Mouse (Mus musculus): ENCODE data around the gene Sox18.
A peak's percentile ranks its signal among the peaks of the same experiment; 100 is the strongest.

Gene Sox18

DNA sequence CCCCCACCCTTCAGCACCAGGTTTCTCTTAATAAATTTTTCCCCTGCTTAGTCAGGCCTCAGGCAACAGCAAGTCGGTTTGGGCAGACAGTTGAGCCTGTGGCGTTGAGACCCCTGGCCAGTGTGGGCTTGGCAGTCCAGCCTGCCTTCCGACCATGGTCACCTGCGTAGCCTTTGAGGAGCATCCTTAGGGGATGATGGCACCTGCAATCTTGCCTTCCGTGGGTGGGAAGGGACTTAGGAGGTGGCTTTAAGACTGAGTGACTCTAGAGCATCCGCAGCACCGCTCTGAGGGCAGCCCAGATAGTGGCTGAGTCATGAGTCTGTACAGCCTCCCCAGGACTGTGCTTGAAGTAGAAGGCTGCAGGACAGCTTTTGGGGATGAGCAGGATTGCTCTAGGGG is 9.3 kb upstream of the Sox18 start:
- no peak for DNase-seq (ENCODE audit: low read depth in 1 of 2, low spot score in 2 of 2)

DNA sequence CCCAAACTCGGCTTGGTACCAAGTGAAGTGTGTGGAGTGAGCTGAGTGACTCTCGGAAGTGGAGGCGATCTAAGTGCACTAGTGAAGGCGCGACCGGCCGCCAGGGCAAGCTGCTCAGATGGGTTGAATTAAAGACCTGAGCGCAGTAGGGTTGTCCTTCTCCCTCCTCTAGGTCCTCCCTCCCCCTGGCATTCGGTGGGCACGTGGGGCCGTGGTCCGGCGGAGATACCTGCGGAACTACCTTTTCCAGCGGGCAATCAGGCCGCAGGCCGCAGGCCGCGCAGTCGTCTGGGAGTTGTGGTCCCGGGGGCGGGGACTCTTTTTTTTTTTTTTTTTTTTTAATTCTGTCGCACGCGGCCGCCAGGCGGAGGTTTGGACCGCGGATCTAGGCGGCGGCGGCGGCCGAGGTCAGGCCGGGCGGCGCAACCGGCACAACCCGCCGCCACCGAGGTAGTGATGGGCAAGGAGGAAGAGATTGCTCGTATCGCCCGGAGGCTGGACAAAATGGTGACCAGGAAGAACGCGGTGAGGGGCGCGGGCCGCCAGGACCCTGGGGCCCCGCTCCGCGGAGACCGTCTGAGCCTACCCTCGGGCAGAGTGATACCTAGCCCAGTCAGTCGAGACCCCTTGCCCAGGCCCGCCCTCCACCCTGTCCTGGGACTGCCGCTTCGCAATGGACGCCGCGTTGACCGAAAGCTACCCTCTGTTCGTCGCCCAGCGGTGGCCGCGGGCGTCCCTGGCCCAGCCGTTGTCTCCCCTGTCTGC is 8.7 kb upstream of the Sox18 start, which contains the start of gene Tcea2:
TSS of gene Tcea2 (plus strand) at position 360 of the 765 bp plus-strand sequence.
- DNase-seq (ENCODE audit: low read depth in 1 of 2, low spot score in 2 of 2) = peak in 1 of 2 experiments; percentile 45

DNA sequence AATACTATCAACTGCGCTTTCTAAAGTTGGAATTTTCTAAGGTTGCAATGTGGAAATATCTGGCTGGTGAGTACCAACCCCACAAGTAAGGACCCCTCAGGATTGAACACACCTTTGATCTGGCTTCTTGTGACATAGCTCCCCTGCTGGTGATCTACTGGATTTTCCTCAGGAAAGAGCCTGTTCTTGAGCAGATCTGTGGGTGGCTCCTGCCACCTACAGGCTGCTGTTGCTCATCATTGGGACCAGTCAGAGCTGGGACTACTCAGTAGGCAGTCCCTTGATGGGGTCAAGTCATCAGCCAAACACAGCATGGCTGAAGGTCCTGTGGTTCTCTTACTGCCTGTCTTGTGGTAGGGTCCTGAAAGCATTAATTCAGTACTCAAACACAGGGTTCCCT is 7.3 kb upstream of the Sox18 start:
- DNase-seq (ENCODE audit: low read depth in 1 of 2, low spot score in 2 of 2) = peak; percentile 48 to 62

DNA sequence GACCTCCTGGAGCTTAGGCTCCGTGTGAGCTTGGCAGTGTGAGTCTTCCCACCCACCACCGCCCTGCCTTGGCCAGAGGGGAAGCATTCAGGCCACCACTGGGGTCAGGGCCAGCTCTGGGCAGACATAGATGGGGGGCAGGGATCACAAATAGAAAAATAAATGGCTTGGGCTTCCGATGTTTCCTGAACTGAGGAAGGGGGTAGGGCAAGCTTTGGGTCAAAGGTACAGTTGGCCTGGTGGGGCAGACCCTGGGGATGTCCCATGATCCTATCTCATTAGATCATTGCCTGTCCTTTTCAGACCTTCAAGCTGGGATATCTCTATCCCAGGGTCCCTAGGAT is 6.3 kb upstream of the Sox18 start:
- no peak for DNase-seq (ENCODE audit: low read depth in 1 of 2, low spot score in 2 of 2)

DNA sequence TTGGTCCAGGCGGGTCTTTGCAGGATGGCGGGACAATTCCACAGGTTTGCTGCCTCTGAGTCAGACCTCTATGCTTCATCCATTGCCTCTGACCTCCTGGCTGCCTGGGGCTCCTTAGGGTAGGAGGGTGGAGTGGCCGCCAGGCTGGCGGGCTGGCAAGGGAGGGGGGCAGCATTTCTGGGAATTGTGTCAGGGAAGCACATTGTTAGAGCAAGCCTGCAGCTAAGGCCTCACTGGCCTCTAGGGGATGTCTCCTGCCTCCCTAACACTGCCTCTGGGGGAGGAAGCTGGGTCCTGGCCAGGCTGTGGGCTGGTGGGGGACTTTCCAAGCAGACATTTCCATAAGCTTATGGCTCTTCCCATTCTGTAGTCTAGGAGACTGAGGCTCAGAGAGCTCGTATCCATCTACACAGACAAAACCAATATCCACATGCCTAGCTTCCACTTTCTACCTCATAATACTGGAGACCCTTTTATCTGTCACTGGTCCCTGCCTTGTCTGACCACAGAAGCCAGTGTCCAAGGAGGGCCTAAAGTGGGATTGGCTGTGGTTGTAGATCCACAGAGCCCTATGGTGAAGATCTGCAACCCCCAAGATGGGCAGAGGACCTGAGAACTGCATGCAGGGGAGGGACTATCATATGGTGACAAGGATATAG is 5.8 kb upstream of the Sox18 start:
- no peak for DNase-seq (ENCODE audit: low read depth in 1 of 2, low spot score in 2 of 2)

DNA sequence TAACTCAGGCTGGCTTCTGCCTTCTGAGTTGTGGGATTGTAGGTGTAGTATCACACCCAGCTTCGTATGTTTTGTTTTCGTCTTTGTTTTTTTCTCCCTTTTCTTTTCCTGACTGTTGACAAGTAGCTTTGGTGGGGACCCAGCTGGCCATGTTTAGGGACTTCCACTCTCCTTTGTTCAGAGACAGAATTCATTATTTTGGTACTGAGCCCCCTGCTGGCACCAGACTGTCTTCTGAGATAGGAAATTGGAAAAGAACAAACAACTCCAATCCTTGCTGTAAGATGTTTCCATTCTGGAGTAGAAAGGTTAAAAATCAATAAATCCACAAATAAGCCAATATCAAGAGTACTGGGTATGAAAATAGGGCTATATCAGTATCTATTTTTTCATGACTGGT is 5.0 kb upstream of the Sox18 start:
- DNase-seq (ENCODE audit: low read depth in 1 of 2, low spot score in 2 of 2) = no peak

DNA sequence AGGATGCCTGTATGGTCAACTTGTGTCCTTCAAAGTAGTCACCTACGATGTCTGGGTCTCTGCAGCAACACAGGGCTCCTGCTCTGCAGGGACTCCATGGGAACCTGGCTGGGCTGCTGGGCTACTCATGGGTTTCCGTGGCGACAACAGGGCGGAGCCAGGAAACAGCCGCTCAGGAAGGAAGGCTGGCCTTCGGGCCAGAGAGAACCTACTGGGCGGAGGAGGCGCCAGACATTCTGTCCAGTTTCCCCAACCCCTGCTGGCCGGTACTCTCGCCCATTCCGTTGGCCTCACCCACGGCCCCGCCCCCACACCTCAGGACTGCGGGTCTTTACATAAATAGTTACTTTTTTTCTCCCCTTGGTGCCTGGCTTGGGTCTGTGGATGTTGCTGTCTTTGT is 4.0 kb upstream of the Sox18 start:
- no peak for DNase-seq (ENCODE audit: low read depth in 1 of 2, low spot score in 2 of 2)

DNA sequence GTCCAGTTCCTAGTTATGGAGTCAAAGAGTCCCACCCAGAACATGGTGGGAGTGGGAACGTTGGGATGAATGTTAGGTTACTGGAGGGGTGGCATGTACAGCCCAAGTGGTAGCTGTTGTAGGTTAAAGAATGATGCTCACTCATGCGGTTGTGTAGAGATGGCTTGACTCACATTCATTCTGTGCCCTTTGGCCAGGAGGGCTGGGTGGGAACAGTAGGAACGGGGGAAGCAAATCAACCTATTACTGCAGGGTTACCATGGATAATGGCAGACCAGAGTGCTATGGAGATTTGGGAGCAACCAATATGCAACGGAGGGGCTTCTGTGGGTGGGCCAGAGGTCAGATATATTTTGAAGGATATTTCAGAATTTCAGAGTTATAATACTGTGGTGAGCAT is 3.5 kb upstream of the Sox18 start:
- DNase-seq (ENCODE audit: low read depth in 1 of 2, low spot score in 2 of 2) = no peak

DNA sequence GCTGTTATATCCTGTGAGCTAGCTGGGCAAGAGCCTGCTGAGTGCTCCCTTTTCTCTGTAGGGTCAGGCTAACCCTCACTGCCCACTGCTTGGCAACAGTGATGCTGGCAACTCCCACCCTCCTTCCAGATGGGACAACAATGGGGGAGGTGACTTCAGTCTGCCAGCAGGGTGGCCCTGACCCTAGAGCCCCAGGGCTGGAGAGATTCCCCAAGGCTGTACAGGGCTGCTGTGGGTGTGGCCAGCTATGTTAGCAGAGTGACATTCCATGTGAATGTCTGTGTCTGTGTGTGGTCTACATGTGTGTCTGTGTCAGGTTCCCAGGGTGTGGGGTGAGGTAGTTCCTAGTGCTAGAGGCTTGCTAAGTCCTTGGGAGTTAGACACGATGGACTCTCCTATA is 2.1 kb upstream of the Sox18 start:
- DNase-seq (ENCODE audit: low read depth in 1 of 2, low spot score in 2 of 2) = no peak

DNA sequence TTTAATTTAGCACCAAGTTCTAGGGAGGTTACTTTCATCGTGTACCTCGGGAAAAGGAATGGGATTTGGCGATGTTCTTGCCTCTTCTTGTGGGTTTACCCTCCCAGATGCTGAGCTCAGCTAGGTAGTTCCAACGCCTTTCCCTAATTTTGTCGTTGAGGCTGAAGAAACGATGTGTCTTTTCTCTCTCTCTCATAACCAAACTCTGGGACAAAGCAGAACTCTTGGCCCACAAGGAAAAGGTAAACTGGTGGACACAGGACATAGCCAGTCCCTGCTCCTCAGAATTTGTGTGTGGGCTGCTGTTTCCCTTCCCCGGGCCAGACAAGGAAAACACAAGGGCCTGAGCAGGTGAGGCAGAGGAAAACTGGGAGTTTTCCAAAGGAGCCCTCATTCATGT is 544 bp upstream of the Sox18 start:
- no peak for DNase-seq (ENCODE audit: low read depth in 1 of 2, low spot score in 2 of 2)

DNA sequence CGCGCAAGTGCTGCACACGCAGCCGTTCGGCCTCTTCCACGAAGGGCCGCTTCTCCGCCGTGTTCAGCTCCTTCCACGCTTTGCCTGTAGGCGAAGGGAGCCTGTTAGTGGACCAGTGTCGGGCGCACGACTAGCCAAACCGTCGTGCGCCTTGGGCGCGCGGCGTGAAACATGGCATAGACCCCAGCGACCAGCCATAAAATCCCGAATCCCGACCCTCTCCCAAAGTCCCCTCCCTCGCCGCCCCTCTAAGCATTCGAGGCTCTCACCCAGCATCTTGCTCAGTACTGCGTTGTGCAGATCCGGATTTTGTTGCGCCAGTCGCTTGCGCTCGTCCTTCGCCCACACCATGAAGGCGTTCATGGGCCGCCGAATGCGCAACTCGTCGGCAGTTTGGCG is 528 bp downstream of the Sox18 start:
- no peak for DNase-seq (ENCODE audit: low read depth in 1 of 2, low spot score in 2 of 2)

DNA sequence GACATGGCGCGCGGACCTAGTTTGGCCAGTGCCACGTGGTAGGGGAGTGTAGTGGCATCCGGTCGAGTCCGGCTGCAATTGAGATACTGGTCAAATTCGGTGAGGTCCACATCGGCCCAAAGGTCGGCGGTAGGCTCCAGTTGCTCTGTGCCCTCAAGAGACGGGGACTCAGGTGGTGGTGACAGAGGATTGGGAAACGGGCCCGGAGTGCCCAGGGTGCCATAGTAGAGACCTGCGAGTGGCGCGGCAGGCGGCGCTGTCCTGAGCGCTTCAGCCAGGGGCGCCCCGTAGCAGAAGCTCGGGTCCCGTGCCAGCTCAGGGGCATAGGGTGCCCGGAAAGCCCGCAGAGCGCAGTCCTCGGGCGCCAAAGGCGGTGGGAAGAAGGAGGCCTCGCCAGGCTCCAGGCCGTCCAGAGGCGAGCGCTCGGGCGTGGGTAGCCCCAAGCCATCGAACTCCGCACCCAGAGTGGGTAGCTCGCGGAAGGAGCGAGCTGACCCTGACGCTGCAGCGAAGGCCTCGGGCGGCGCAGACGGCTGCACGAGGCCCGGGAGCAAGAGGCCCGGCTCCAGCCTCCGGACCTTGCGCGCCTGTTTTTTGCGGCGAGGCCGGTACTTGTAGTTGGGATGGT is 1.0 kb downstream of the Sox18 start:
- DNase-seq (ENCODE audit: low read depth in 1 of 2, low spot score in 2 of 2) = no peak

DNA sequence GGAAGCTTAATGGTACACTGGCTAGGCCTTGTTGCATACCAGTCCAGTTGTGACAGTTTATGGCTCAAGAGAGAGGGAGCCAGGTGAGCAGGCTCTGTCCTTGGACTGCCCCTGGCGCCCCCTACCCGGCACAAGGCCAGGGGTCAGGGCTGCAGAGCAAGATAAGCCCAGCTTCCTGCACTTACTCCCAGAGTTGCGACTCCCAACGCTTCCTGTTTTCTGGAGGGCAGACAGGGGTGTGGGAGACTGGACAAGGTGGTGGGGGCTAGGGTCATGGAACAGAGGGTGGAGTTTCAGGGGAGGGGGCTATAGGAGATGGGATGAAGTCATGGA is 8.2 kb downstream of the Sox18 start:
- DNase-seq (ENCODE audit: low read depth in 1 of 2, low spot score in 2 of 2) = no peak

DNA sequence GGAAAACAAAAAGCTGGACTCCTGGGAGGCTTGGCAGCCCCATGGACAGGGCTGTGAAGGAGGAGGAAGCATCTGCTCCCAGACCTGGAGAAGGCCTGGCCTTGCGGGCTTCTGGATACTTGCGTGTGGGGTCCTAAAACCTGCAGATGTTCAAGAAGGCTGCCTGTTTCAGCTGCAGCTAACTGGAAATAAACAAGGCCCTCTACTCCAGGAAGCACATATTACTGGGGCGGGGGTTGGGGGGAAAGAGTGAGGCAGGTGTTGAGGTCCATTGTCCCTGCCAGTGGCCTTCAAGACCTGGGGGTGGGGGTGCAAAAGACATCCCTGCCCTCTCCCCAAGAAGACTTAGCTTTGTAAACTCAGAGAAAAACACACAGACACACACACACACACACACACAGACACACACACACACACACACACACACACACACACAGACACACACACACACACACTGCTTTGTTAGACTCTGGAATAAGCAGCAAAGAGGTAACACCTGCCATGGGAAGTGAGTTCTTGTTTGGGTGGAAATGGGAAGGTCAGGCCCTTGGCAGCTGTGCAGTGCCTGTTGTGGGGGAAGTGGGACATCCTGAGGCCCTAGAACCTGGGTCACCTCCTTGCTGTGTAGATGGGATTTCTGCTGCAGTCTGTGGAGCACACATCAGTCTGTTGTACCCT is 8.7 kb downstream of the Sox18 start:
- no peak for DNase-seq (ENCODE audit: low read depth in 1 of 2, low spot score in 2 of 2)

DNA sequence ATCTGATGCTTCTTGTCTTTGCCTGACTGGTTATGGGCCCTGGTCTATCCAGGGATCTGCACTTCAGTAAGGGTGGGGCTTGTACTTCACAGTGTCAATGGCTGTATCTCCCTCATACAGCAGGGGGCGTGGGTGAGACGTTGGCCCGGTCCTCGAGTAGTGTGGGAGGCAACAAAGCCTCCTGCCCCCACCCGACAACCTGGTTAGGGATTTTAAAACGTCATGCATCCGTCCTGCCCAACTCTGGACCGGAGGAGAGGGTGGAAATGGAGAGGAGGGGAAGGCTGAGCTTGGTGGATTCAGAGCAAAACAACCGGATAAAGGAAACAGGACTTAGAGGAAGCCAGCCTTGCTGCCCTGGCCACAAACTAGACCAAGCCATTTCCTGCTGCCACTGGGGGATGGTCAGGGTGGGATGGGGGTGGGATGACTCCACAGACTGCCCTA is 11.8 kb downstream of the Sox18 start:
- peak; percentile 46 to 63 for DNase-seq (ENCODE audit: low read depth in 1 of 2, low spot score in 2 of 2)

DNA sequence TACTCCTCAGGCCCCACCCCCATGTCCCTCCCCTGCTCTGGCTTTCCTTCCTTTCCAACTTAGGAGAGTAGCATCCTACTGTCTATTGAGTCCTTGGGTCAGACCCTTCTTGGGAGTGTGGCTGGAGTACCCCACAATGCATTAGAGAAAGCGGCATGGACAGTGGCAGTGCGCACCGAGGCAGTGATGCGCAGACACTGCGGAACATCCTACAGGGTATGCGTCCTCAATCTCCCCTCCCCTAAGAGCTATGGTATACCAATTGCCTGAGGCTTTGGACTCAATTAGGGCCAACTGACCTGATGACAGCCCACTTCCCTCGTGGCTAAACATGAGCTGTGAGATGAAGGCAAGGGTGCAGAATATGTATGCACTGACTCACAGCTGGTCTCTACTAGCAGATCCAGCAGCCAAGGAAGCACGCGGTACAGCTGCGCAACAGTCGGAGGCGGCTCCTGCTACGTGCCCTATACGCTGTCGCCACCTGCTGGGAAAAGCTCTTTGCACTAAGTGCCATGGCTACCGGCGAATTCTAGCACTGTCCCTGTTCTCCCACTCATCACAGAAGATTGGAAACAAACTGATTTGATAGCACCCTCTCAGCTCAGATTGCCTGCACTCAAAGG is 12.4 kb downstream of the Sox18 start:
- no peak for DNase-seq (ENCODE audit: low read depth in 1 of 2, low spot score in 2 of 2)

DNA sequence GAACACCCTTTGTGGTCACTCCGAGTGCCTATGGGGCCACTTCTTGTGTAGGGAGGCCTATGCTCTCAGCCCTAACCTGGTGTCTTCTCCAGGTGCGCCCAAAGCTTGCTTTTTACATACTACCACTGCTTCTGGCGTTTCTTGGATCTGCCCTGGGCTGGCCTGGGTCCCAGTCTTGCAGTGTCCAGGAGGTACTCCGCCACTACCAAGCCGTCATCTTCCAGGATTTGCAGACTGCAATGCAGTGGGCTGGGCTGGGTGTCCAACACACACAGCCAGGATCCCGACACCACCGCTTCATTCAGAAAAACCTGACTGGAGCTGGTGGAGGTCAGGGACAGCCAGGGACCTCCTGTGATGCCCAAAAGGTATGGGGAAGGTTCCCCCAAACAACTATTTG is 12.9 kb downstream of the Sox18 start:
- no peak for DNase-seq (ENCODE audit: low read depth in 1 of 2, low spot score in 2 of 2)

DNA sequence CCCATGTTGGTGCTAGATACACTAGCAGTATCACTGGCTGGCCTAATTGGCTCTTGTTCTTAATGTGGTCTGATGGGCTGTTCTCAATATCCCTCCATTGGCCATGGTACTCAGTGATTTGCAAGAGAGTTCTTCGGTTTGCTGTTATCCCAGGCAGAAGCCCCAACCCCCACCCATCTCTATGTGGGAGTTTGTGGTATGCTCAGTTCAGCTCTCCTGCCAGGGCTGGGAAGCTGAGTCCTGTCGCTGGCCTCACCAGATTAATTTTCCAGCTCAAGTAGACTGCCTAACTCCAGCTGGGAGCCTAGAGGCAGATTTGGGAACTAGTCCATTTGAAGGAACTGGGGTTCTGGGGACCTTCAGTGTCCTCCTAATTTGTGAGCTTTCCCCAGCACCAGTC is 14.0 kb downstream of the Sox18 start:
- DNase-seq (ENCODE audit: low read depth in 1 of 2, low spot score in 2 of 2) = no peak

DNA sequence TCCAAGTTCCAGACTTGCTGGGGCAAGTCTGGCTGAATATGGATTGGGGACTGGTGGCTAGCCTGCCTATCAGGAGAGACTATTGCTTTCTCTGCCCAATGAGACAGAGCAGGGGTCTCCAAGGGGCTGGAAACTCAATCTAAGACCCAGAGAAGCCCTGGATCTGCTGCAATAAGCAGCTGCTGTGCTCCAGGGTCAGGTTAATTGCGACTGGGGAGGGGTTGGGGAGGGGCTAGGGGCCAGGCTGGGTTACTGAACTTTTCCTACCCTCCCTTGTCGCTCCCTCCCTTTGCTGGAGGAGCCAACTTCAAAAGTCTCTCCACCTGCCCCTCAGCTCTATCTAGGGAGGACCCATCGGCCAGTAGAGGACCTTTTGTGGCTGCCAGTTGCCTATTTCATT is 14.7 kb downstream of the Sox18 start, which contains the start of gene Gm29797:
TSS of gene Gm29797 (plus strand) at position 301 of the 400 bp plus-strand sequence.
- DNase-seq (ENCODE audit: low read depth in 1 of 2, low spot score in 2 of 2) = no peak

DNA sequence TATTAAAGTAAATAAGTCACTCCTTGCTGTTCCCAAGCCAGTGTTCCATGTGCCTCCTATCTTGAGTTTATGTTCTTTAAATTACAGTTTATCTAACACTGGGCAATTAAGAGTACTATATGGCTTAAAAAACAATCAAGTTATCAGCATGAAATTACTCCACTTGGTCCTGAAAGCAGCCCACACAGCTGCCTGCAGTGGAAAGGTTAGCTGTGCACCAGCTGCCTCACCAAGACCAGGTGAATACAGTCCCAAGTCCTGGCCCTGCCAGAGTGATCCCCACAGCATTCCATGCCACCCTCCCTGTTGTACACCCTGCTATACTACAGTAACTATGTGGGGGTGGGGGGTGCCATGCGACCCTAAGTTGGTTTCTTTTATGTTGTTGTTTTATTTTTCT is 17.9 kb downstream of the Sox18 start:
- no peak for DNase-seq (ENCODE audit: low read depth in 1 of 2, low spot score in 2 of 2)

DNA sequence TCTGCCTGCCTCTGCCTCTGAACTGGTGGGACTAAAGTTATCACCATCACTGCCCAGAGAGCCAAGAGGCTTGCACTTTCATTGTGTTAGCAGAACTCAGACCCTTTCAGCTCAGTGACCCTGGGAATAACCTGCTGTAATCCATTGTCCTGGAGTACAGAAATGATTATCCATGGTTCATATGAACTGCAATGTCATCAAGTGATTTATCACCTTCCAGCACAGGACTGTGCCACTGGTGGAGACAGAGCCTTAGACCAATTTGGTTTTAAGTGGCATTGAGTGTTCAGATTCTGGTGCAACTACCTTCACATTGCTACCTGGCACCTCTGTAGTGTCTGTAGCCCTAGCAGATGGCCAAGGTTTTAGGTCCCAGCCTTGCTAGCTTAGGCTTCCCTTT is 18.4 kb downstream of the Sox18 start:
- no peak for DNase-seq (ENCODE audit: low read depth in 1 of 2, low spot score in 2 of 2)

DNA sequence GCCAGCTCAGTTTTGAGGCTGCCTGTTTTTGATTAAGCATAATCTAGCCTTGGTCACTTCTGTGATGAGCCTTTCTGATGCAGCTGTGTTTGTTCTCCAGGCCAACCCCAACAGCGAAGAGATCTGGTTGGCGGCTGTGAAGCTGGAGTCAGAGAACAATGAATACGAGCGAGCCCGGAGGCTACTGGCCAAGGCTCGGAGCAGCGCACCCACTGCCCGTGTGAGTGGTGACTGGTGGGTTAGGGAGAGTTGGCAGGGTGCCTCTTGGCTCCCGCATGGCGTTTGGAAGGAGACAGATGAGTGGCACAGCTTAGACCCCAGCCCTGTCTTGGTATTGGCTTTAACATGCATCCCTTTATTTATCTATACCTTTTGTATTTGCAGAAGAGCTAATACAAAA is 22.5 kb downstream of the Sox18 start:
- DNase-seq (ENCODE audit: low read depth in 1 of 2, low spot score in 2 of 2) = no peak
